Mouse (Mus musculus) bone marrow macrophage, adult 2 months (primary cell): ENCODE results near the gene Il2rb.

Experiments used
- CTCF ChIP-seq: IDR thresholded peaks from 2 replicates; pipeline ENCODE4 v1.5.1; 2012; ENCODE audit warnings: low read depth, mild to moderate bottlenecking, low read length, moderate library complexity
- POLR2A ChIP-seq: IDR thresholded peaks from 2 replicates; pipeline ENCODE4 v1.6.1; 2012; ENCODE audit warnings: mild to moderate bottlenecking, low read depth, low read length, borderline replicate concordance

- TF ChIP-seq POLR2A: no peak
- no peak for TF ChIP-seq CTCF
Measured at GRCm38 (mm10) chr15:78455168-78455567, 39.9 kb downstream of the Il2rb start.
